Mouse (Mus musculus) small intestine, adult 2 months (tissue): ENCODE data around the gene Rictor. TPM values are rescaled to one million over a fixed set of nuclear protein-coding genes. Genes with fewer than 3 reads are reported as not detected.

Experiments
- H3K27ac ChIP-seq: fragments of 200-500 bp; 2 replicates; pipeline ENCODE4 v1.5.1; 2012; ENCODE audit warnings: low read depth, low read length, control low read depth, inconsistent platforms; ENCODE audit not compliant: insufficient read depth
- H3K27me3 ChIP-seq: fragments of 200-500 bp; 2 replicates; pipeline ENCODE4 v1.6.1; 2012; ENCODE audit warnings: mild to moderate bottlenecking, moderate library complexity, low read length, inconsistent platforms; ENCODE audit not compliant: control insufficient read depth, insufficient read depth
- H3K36me3 ChIP-seq: fragments of 200-500 bp; 2 replicates; pipeline ENCODE4 v1.6.1; 2012; ENCODE audit warnings: mild to moderate bottlenecking, low read length, control low read depth, inconsistent platforms; ENCODE audit not compliant: control insufficient read depth, insufficient read depth
- H3K4me1 ChIP-seq: fragments of 200-500 bp; 2 replicates; pipeline ENCODE4 v1.6.1; 2012; ENCODE audit warnings: low read length, inconsistent platforms, mixed read lengths; ENCODE audit not compliant: control insufficient read depth, insufficient read depth, insufficient read length
- H3K4me3 ChIP-seq: fragments of 200-500 bp; 2 replicates; pipeline ENCODE4 v1.5.1; 2012; ENCODE audit warnings: low read depth, mild to moderate bottlenecking, control low read depth, inconsistent platforms, low read length, moderate library complexity
- CTCF ChIP-seq: fragments of 200-500 bp; IDR thresholded peaks from 2 replicates; pipeline ENCODE4 v1.5.1; 2012; ENCODE audit warnings: low read depth, mild to moderate bottlenecking, control low read depth, inconsistent platforms, low read length, moderate library complexity, mixed read lengths; ENCODE audit not compliant: insufficient replicate concordance, insufficient read length; ENCODE audit errors: extremely low read depth
- POLR2A ChIP-seq: fragments of 200-500 bp; IDR thresholded peaks from 2 replicates; pipeline ENCODE4 v1.6.1; 2012; ENCODE audit warnings: low read depth, mild to moderate bottlenecking, control low read depth, inconsistent platforms, low read length, moderate library complexity
- WGBS: fragments of 180-500 bp; shearing (Covaris S2); methylation state at CpG from one replicate; pipeline ENCODE4 v1.1.7; 2018; 5-methylcytosine and 5-hydroxymethylcytosine counted together
- polyA plus RNA-seq: library from polyadenylated mRNA; depleted of rRNA; stranded (reverse); fragments of >200 nt; gene quantifications from 2 replicates; pipeline ENCODE4 v1.2.3, GENCODE M21; 2012; rRNA removed

Gene Rictor
- polyA plus RNA-seq, 1 experiment: 2.5 TPM

- WGBS: 39% methylated on average over 4 of the region's 4 CpGs
- H3K27ac ChIP-seq: no peak overlapping the region
- no peak overlapping the region for H3K4me3 ChIP-seq
- no peaks in the 10 kb centered on the region for H3K4me1 ChIP-seq
- H3K27me3 ChIP-seq: no peaks in the 10 kb centered on the region
- no peaks in the 10 kb centered on the region for H3K36me3 ChIP-seq
- TF ChIP-seq CTCF: peak; percentile 9; the same call in 1 of the 2 replicates
- TF ChIP-seq POLR2A: no peak
Observed at GRCm38 (mm10) chr15:6840199-6840598, 132.0 kb downstream of the Rictor start.

GRCm38 (mm10) chr15:6849851-6850250, 141.7 kb downstream of the Rictor start:
- Histone ChIP-seq H3K4me1 (no peaks in the 10 kb centered on the region), H3K36me3 (no peaks in the 10 kb centered on the region), H3K27ac (no peak overlapping the region), H3K27me3 (no peaks in the 10 kb centered on the region), H3K4me3 (no peak overlapping the region)
- 65% methylated on average over 1 of the region's 1 CpGs for WGBS
- no peak for TF ChIP-seq POLR2A
- no peak for TF ChIP-seq CTCF

Other genes with a start within 250 kb of the Rictor start
- gene Fyb, start 185.5 kb upstream of the Rictor start, polyA plus RNA-seq: 67.5 and 97.3 TPM in 2 replicates
- gene Osmr, start 166.6 kb downstream of the Rictor start, polyA plus RNA-seq: 1.2 and 1.9 TPM in 2 replicates